ENCODE assay signal across 8 mouse cellular contexts in genomic region chr4:132302939-132303479, GRCm38 (mm10). TPM values are rescaled to one million over a fixed set of nuclear protein-coding genes. Genes with fewer than 3 reads are reported as not detected.
A peak's percentile ranks its signal among the peaks of the same experiment; 100 is the strongest.
DNase-seq lines count a peak whose midpoint lies in the region; ATAC-seq and TF ChIP-seq lines count a peak whose summit lies in the region.

Rab42 (minus strand) TSS chr4:132303385.

- H3K36me3 ChIP-seq in forebrain, embryonic 13.5 days (ENCODE audit: poor library complexity, severe bottlenecking) = no peaks in the 10 kb centered on the region
- H3K36me3 ChIP-seq in heart, embryonic 16.5 days (ENCODE audit: control insufficient read depth, insufficient read depth) = no peaks in the 10 kb centered on the region
- H3K36me3 ChIP-seq in neural tube, embryonic 13.5 days = no peaks in the 10 kb centered on the region

- H3K9ac ChIP-seq in forebrain, embryonic 13.5 days = peak within 1 kb of the TSS; percentile 57
- H3K9ac ChIP-seq in heart, embryonic 16.5 days (ENCODE audit: low read length) = peak within 1 kb of the TSS; percentile 80
- peak within 1 kb of the TSS; percentile 68 for H3K9ac ChIP-seq in neural tube, embryonic 13.5 days

- no peak for TF ChIP-seq CTCF in bone marrow, adult 2 months (IDR thresholded peaks at IDR 0.05; ENCODE audit: control insufficient read depth, insufficient read depth, low read length)

- H3K27me3 ChIP-seq in forebrain, embryonic 13.5 days = no peaks in the 10 kb centered on the region
- H3K27me3 ChIP-seq in heart, embryonic 16.5 days (ENCODE audit: control insufficient read depth, insufficient read depth, low read length) = no peaks in the 10 kb centered on the region
- H3K27me3 ChIP-seq in neural tube, embryonic 13.5 days = no peaks in the 10 kb centered on the region

- H3K9me3 ChIP-seq in forebrain, embryonic 13.5 days (replicated peaks) = no peaks in the 10 kb centered on the region
- no peaks in the 10 kb centered on the region for H3K9me3 ChIP-seq in heart, embryonic 16.5 days (replicated peaks; ENCODE audit: control insufficient read depth, low read length)
- H3K9me3 ChIP-seq in neural tube, embryonic 13.5 days = no peaks in the 10 kb centered on the region

- peak within 1 kb of the TSS; percentile 68 for H3K4me2 ChIP-seq in forebrain, embryonic 13.5 days
- peak within 1 kb of the TSS; percentile 80 for H3K4me2 ChIP-seq in heart, embryonic 16.5 days (ENCODE audit: low read depth, low read length)
- H3K4me2 ChIP-seq in neural tube, embryonic 13.5 days = peak within 1 kb of the TSS; percentile 64

- WGBS in bone marrow, adult 2 months = 1% methylated on average over 31 of the region's 31 CpGs
- WGBS in forebrain, embryonic 13.5 days = 1% methylated on average over 30 of the region's 31 CpGs
- WGBS in heart, embryonic 16.5 days = 2% methylated on average over 31 of the region's 31 CpGs
- WGBS in neural tube, embryonic 13.5 days = 2% methylated on average over 30 of the region's 31 CpGs

- H3K4me1 ChIP-seq in bone marrow, adult 2 months (ENCODE audit: control insufficient read depth, insufficient read depth, low read length) = no peaks in the 10 kb centered on the region; the same call in 1 of the 2 replicates
- peaks cover 6% of the 10 kb centered on the region for H3K4me1 ChIP-seq in forebrain, embryonic 13.5 days
- H3K4me1 ChIP-seq in heart, embryonic 16.5 days (ENCODE audit: control insufficient read depth, insufficient read depth, low read length) = peaks cover 12% of the 10 kb centered on the region
- peaks cover 11% of the 10 kb centered on the region for H3K4me1 ChIP-seq in neural tube, embryonic 13.5 days (replicated peaks)

- no peak within 1 kb of the TSS for H3K27ac ChIP-seq in bone marrow, adult 2 months (ENCODE audit: control insufficient read depth, insufficient read depth, low read depth, low read length, poor library complexity)
- H3K27ac ChIP-seq in forebrain, embryonic 13.5 days = no peak within 1 kb of the TSS
- peak within 1 kb of the TSS; percentile 61 for H3K27ac ChIP-seq in heart, embryonic 16.5 days (ENCODE audit: low read length)
- no peak within 1 kb of the TSS for H3K27ac ChIP-seq in neural tube, embryonic 13.5 days (replicated peaks)

- ATAC-seq in forebrain, embryonic 13.5 days = no peak
- peak; percentile 59 for ATAC-seq in heart, embryonic 16.5 days (replicated peaks; ENCODE audit: extremely low read depth, insufficient read depth, low FRiP score)
- peak; percentile 54 for ATAC-seq in neural tube, embryonic 13.5 days (ENCODE audit: low read depth)

- TF ChIP-seq POLR2A in bone marrow, adult 2 months (IDR thresholded peaks at IDR 0.05; ENCODE audit: borderline replicate concordance, control insufficient read depth, low read depth, low read length) = no peak

- peak; percentile 77 for DNase-seq in CD4-positive, CD25-positive, alpha-beta regulatory T cell, adult 2 months (ENCODE audit: low read depth, low spot score)
- DNase-seq in kidney, postnatal 25 days = peak; percentile 39 to 69
- DNase-seq in lung, adult 18-20 months = peak; percentile 33 to 56
- DNase-seq in testis, postnatal 14 days (ENCODE audit: low spot score) = peak; percentile 54

- H3K4me3 ChIP-seq in bone marrow, adult 2 months (replicated peaks; ENCODE audit: control insufficient read depth, low read depth, low read length) = peak within 1 kb of the TSS; percentile 43
- H3K4me3 ChIP-seq in forebrain, embryonic 13.5 days = peak within 1 kb of the TSS; percentile 42
- H3K4me3 ChIP-seq in heart, embryonic 16.5 days (ENCODE audit: low read length) = peak within 1 kb of the TSS; percentile 65
- peak within 1 kb of the TSS; percentile 40 for H3K4me3 ChIP-seq in neural tube, embryonic 13.5 days

RNA-seq across cellular contexts. Expression of gene Rab42, which starts in this region (rescaled TPM):
- polyA plus RNA-seq in bone marrow, adult 2 months (2011; ENCODE audit: insufficient read depth, insufficient read length, low replicate concordance, missing spikeins) = not detected in 2 replicates
- 0.23 and 0.64 TPM in 2 replicates for polyA plus RNA-seq in forebrain, embryonic 13.5 days (2015; fragmentation: Nextera tagmentation; extraction: Ambion mirVana)
- 2.1 and 2.6 TPM in 2 replicates for polyA plus RNA-seq in heart, embryonic 16.5 days (2015; fragmentation: Nextera tagmentation; extraction: Ambion mirVana)
- 1.1 and 1.7 TPM in 2 replicates for polyA plus RNA-seq in neural tube, embryonic 13.5 days (2015; fragmentation: Nextera tagmentation; extraction: Ambion mirVana)
